Comparison of ENCODE assay signal across 8 mouse cellular contexts in the genomic region with DNA sequence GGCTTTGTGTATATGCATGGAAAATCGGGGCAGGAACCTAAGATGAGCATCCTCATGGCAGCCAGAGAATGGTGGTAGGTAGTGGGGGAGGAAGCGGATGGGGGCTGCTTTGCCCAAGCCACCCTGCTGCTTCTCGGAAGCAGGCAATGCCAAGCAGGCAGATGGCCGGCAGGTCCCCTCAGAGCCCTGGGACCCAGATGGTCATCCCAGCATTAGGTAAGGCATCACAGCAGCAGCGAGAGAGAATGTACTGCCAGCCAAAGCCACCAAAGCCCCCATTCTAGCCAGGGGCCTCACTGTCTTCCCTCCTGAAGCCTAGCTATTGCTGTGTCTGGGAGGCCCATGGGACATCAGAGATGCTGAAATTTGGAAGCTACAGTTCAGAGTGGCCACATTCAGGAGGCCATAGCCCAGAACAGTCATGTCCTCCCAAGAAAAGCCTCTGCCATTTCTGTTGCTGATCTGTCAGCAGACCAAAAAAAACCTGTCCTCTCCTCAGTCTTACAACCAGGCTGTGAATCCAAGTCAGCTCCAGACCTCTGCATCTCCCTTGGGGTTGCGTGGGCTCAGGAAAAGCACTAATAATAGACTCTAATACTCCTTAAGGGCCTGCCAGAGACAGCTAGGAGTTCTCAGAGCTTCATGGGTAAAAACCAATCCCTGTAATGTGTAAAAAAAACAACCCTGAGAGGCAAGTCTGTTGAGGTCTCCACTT.
DNase-seq lines count a peak whose midpoint lies in the region; ATAC-seq and TF ChIP-seq lines count a peak whose summit lies in the region.
"Had no signal": no experiment of that assay in that cellular context is flagged by ENCODE, and none has a peak within 500 bp of the region (broad histone marks: within the 10 kb centered on the region; RNA-seq: fewer than 3 reads in every experiment).

No protein-coding gene starts in this region.

- no peak for TF ChIP-seq EP300 in lung, postnatal 0 days (IDR thresholded peaks at IDR 0.05)

- H3K4me3 ChIP-seq in midbrain, embryonic 10.5 days, result no peak overlapping the region
- H3K4me3 ChIP-seq in midbrain, embryonic 11.5 days (ENCODE audit: low read depth, low read length), result no peak overlapping the region
- no peak overlapping the region for H3K4me3 ChIP-seq in hindbrain, embryonic 11.5 days (ENCODE audit: low read depth, low read length)
- H3K4me3 ChIP-seq in olfactory bulb, adult 2 months (ENCODE audit: insufficient read depth, low read depth, low read length), result no peak overlapping the region
- no peak overlapping the region for H3K4me3 ChIP-seq in lung, postnatal 0 days (ENCODE audit: low read depth, low read length)

- WGBS in midbrain, embryonic 10.5 days, result 85% methylated on average over 6 of the region's 6 CpGs
- 84% methylated on average over 6 of the region's 6 CpGs for WGBS in midbrain, embryonic 11.5 days
- WGBS in hindbrain, embryonic 11.5 days, result 88% methylated on average over 6 of the region's 6 CpGs
- 72% methylated on average over 6 of the region's 6 CpGs for WGBS in olfactory bulb, adult 2 months
- WGBS in lung, postnatal 0 days, result 82% methylated on average over 6 of the region's 6 CpGs

- no peaks in the 10 kb centered on the region; the same call in 1 of the 2 replicates for H3K9me3 ChIP-seq in midbrain, embryonic 10.5 days (replicated peaks)
- no peaks in the 10 kb centered on the region for H3K9me3 ChIP-seq in midbrain, embryonic 11.5 days (ENCODE audit: control insufficient read depth, low read length)
- H3K9me3 ChIP-seq in hindbrain, embryonic 11.5 days (ENCODE audit: control insufficient read depth, low read length), result no peaks in the 10 kb centered on the region
- no peaks in the 10 kb centered on the region for H3K9me3 ChIP-seq in lung, postnatal 0 days (ENCODE audit: low read length)

- peaks cover 27% of the 10 kb centered on the region for H3K4me1 ChIP-seq in midbrain, embryonic 10.5 days
- peaks cover 4% of the 10 kb centered on the region for H3K4me1 ChIP-seq in midbrain, embryonic 11.5 days (ENCODE audit: control insufficient read depth, insufficient read depth, low read length)
- H3K4me1 ChIP-seq in hindbrain, embryonic 11.5 days (replicated peaks; ENCODE audit: control insufficient read depth, insufficient read depth, low read length), result peaks cover 3% of the 10 kb centered on the region; the same call in 1 of the 2 replicates
- peaks cover 24% of the 10 kb centered on the region for H3K4me1 ChIP-seq in olfactory bulb, adult 2 months (ENCODE audit: control insufficient read depth, insufficient read depth, low read length)
- peaks cover 5% of the 10 kb centered on the region for H3K4me1 ChIP-seq in lung, postnatal 0 days (ENCODE audit: insufficient read depth, low read depth, low read length)

- DNase-seq in midbrain, embryonic 10.5 days (ENCODE audit: low spot score), result no peak
- DNase-seq in midbrain, embryonic 11.5 days (ENCODE audit: low spot score, missing footprints), result no peak
- peak; percentile 89 to 94 for DNase-seq in cerebellum, postnatal 14 days
- no peak for DNase-seq in hindbrain, embryonic 11.5 days (ENCODE audit: low spot score)
- no peak for DNase-seq in lung, postnatal 0 days (ENCODE audit: low spot score)
- no peak for DNase-seq in thymus, postnatal 25 days
- DNase-seq: embryo, embryonic 11 days had no signal

- peak overlapping the region; percentile 77; the same call in 1 of the 2 replicates for H3K27ac ChIP-seq in midbrain, embryonic 10.5 days (replicated peaks)
- H3K27ac ChIP-seq in midbrain, embryonic 11.5 days (ENCODE audit: low read depth, low read length), result no peak overlapping the region
- peak overlapping the region; percentile 11; the same call in 1 of the 2 replicates for H3K27ac ChIP-seq in hindbrain, embryonic 11.5 days (ENCODE audit: low read depth, low read length)
- H3K27ac ChIP-seq in olfactory bulb, adult 2 months (ENCODE audit: insufficient read depth, low read depth, low read length), result peak overlapping the region; percentile 47
- H3K27ac ChIP-seq in lung, postnatal 0 days (ENCODE audit: low read length), result no peak overlapping the region

- H3K27me3 ChIP-seq in midbrain, embryonic 10.5 days (ENCODE audit: low read depth, poor library complexity, severe bottlenecking), result no peaks in the 10 kb centered on the region
- H3K27me3 ChIP-seq in midbrain, embryonic 11.5 days (ENCODE audit: control insufficient read depth, insufficient read depth, low read length), result no peaks in the 10 kb centered on the region
- H3K27me3 ChIP-seq in hindbrain, embryonic 11.5 days (ENCODE audit: control insufficient read depth, insufficient read depth, low read length), result no peaks in the 10 kb centered on the region
- no peaks in the 10 kb centered on the region for H3K27me3 ChIP-seq in lung, postnatal 0 days (replicated peaks; ENCODE audit: insufficient read depth, low read length)

- no peak for TF ChIP-seq POLR2A in olfactory bulb, adult 2 months (IDR thresholded peaks at IDR 0.05; ENCODE audit: insufficient read depth, low read depth, low read length)

- peaks cover 4% of the 10 kb centered on the region; the same call in 1 of the 2 replicates for H3K36me3 ChIP-seq in midbrain, embryonic 10.5 days
- no peaks in the 10 kb centered on the region; the same call in 1 of the 2 replicates for H3K36me3 ChIP-seq in midbrain, embryonic 11.5 days (ENCODE audit: control insufficient read depth, insufficient read depth, low read length)
- H3K36me3 ChIP-seq in hindbrain, embryonic 11.5 days (ENCODE audit: control insufficient read depth, insufficient read depth, low read length), result no peaks in the 10 kb centered on the region
- H3K36me3 ChIP-seq in lung, postnatal 0 days (ENCODE audit: insufficient read depth, low read length), result no peaks in the 10 kb centered on the region

- no peak for TF ChIP-seq CTCF in olfactory bulb, adult 2 months (IDR thresholded peaks at IDR 0.05; ENCODE audit: insufficient read depth, low read depth, low read length)
- no peak for TF ChIP-seq CTCF in lung, postnatal 0 days (IDR thresholded peaks at IDR 0.05)

- no peak overlapping the region for H3K4me2 ChIP-seq in midbrain, embryonic 11.5 days
- no peak overlapping the region for H3K4me2 ChIP-seq in hindbrain, embryonic 11.5 days (replicated peaks; ENCODE audit: low read depth, low read length)
- no peak overlapping the region for H3K4me2 ChIP-seq in lung, postnatal 0 days (replicated peaks; ENCODE audit: low read depth, low read length)

- no peak for ATAC-seq in midbrain, embryonic 11.5 days (ENCODE audit: low FRiP score)
- no peak for ATAC-seq in hindbrain, embryonic 11.5 days (ENCODE audit: low FRiP score)
- no peak for ATAC-seq in lung, postnatal 0 days

- H3K9ac ChIP-seq in midbrain, embryonic 11.5 days (ENCODE audit: low read length), result no peak overlapping the region
- no peak overlapping the region for H3K9ac ChIP-seq in hindbrain, embryonic 11.5 days (ENCODE audit: low read depth, low read length)
- H3K9ac ChIP-seq in lung, postnatal 0 days (replicated peaks; ENCODE audit: low read depth), result no peak overlapping the region

Comparison
In these comparisons a context has a peak if more than half of its experiments do, and no peak if none do; other contexts are left out.
1. H3K27ac ChIP-seq: peak in midbrain, embryonic 10.5 days (single experiment), hindbrain, embryonic 11.5 days (single experiment) and olfactory bulb, adult 2 months (single experiment); none in midbrain, embryonic 11.5 days (single experiment) and lung, postnatal 0 days (single experiment).
2. DNase-seq: peak in cerebellum, postnatal 14 days (2 of 2); none in midbrain, embryonic 10.5 days (single experiment), midbrain, embryonic 11.5 days (single experiment), hindbrain, embryonic 11.5 days (single experiment), lung, postnatal 0 days (single experiment) and thymus, postnatal 25 days (single experiment).